Mouse (Mus musculus): ENCODE data around the gene Rev1. TPM values are rescaled to one million over a fixed set of nuclear protein-coding genes. Genes with fewer than 3 reads are reported as not detected.

Gene Rev1
- polyA plus RNA-seq, 1 experiment from 2014 or later = 25.9 TPM

- no peak overlapping the region for H3K4me3 ChIP-seq (ENCODE audit: low read depth, low read length)
- H3K9me3 ChIP-seq (ENCODE audit: control insufficient read depth, low read length) = no peaks in the 10 kb centered on the region
- no peak overlapping the region for H3K27ac ChIP-seq (ENCODE audit: low read depth)
- no peak overlapping the region for H3K4me2 ChIP-seq (ENCODE audit: low read length)
- no peak overlapping the region for H3K9ac ChIP-seq (ENCODE audit: low read length)
- DNase-seq (ENCODE audit: low spot score) (no peak), ATAC-seq (replicated peaks; ENCODE audit: low FRiP score, low TSS enrichment, low read depth) (no peak)
- H3K4me1 ChIP-seq (replicated peaks; ENCODE audit: control insufficient read depth, insufficient read depth, low read length) = no peaks in the 10 kb centered on the region; the same call in 1 of the 2 replicates
- H3K36me3 ChIP-seq (ENCODE audit: control insufficient read depth, insufficient read depth, low read length) = no peaks in the 10 kb centered on the region
- 86% methylated on average over 3 of the region's 3 CpGs for WGBS
- H3K27me3 ChIP-seq (replicated peaks; ENCODE audit: control insufficient read depth, insufficient read depth, low read length) = no peaks in the 10 kb centered on the region
These were observed 117.5 kb downstream of the Rev1 start for GRCm38 (mm10) chr1:38012104-38012503.

DNA sequence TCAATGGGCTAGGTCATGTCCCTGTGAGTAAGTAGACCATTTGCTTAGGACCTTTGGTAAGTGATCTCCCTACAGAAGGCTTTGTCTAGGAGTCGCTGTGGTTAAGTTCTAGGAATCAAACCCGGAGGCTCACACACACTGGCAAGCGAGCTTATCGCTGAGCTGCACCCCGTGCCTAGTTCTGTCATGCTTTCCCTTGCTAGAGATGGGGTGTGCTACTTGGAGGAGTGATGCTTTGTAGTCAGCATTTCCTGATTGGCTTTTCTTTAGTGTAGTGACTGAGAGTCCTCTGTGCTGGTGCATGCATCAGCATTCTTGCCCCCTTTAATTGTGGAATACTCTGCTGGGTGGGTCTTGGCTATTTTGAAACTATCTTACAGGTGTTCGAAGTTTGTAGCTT is 118.0 kb downstream of the Rev1 start:
- H3K9me3 ChIP-seq (ENCODE audit: control insufficient read depth, low read length) = no peaks in the 10 kb centered on the region
- H3K36me3 ChIP-seq (ENCODE audit: control insufficient read depth, insufficient read depth, low read length) = no peaks in the 10 kb centered on the region
- H3K4me2 ChIP-seq (ENCODE audit: low read length) = no peak overlapping the region
- no peak for DNase-seq (ENCODE audit: low spot score)
- ATAC-seq (replicated peaks; ENCODE audit: low FRiP score, low TSS enrichment, low read depth) = no peak
- no peaks in the 10 kb centered on the region; the same call in 1 of the 2 replicates for H3K4me1 ChIP-seq (replicated peaks; ENCODE audit: control insufficient read depth, insufficient read depth, low read length)
- H3K27me3 ChIP-seq (replicated peaks; ENCODE audit: control insufficient read depth, insufficient read depth, low read length) = no peaks in the 10 kb centered on the region
- H3K9ac ChIP-seq (ENCODE audit: low read length) = no peak overlapping the region
- no peak overlapping the region for H3K27ac ChIP-seq (ENCODE audit: low read depth)
- 83% methylated on average over 6 of the region's 6 CpGs for WGBS
- H3K4me3 ChIP-seq (ENCODE audit: low read depth, low read length) = no peak overlapping the region

GRCm38 (mm10) chr1:38006741-38007140 is 122.9 kb downstream of the Rev1 start:
- Histone ChIP-seq H3K4me1 (replicated peaks; ENCODE audit: control insufficient read depth, insufficient read depth, low read length) (no peaks in the 10 kb centered on the region; the same call in 1 of the 2 replicates), H3K36me3 (ENCODE audit: control insufficient read depth, insufficient read depth, low read length) (no peaks in the 10 kb centered on the region), H3K9ac (ENCODE audit: low read length) (no peak overlapping the region), H3K4me2 (ENCODE audit: low read length) (no peak overlapping the region), H3K27ac (ENCODE audit: low read depth) (no peak overlapping the region), H3K27me3 (replicated peaks; ENCODE audit: control insufficient read depth, insufficient read depth, low read length) (no peaks in the 10 kb centered on the region), H3K9me3 (ENCODE audit: control insufficient read depth, low read length) (no peaks in the 10 kb centered on the region), H3K4me3 (ENCODE audit: low read depth, low read length) (no peak overlapping the region)
- no peak for DNase-seq (ENCODE audit: low spot score)
- ATAC-seq (replicated peaks; ENCODE audit: low FRiP score, low TSS enrichment, low read depth) = no peak
- WGBS = 75% methylated on average over 3 of the region's 3 CpGs

DNA sequence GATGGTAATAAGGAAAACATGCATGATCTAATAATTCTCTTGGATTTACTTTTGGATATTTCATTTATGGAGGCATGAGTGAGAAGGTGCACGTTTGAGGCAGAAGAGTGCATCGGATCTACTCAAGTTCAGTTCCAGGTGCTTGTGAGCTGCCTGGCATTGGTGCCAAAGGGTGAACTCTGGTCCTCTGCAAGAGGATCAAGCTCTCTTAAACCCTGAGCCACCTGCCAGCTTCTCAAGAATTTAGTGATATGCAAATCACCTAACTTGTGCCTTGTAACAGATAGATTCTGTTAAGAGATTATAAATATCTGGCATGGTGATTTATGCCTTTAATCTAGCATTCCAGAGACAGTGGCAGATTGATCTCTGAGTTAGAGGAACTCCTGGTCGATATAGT is 126.6 kb downstream of the Rev1 start:
- Histone ChIP-seq H3K27ac (ENCODE audit: low read depth) (no peak overlapping the region), H3K4me1 (replicated peaks; ENCODE audit: control insufficient read depth, insufficient read depth, low read length) (peaks cover 9% of the 10 kb centered on the region), H3K9ac (ENCODE audit: low read length) (no peak overlapping the region), H3K36me3 (ENCODE audit: control insufficient read depth, insufficient read depth, low read length) (no peaks in the 10 kb centered on the region), H3K4me3 (ENCODE audit: low read depth, low read length) (no peak overlapping the region), H3K9me3 (ENCODE audit: control insufficient read depth, low read length) (no peaks in the 10 kb centered on the region), H3K4me2 (ENCODE audit: low read length) (no peak overlapping the region), H3K27me3 (replicated peaks; ENCODE audit: control insufficient read depth, insufficient read depth, low read length) (no peaks in the 10 kb centered on the region)
- no peak for ATAC-seq (replicated peaks; ENCODE audit: low FRiP score, low TSS enrichment, low read depth)
- 76% methylated on average over 3 of the region's 3 CpGs for WGBS
- DNase-seq (ENCODE audit: low spot score) = no peak

Other genes with a start within 250 kb of the Rev1 start
- gene Mitd1, start 239.4 kb downstream of the Rev1 start, polyA plus RNA-seq (2014; fragmentation: Nextera tagmentation; extraction: Ambion mirVana) = 29.1 and 30.6 TPM in 2 replicates
- gene Mrpl30, start 239.3 kb downstream of the Rev1 start, polyA plus RNA-seq (2014; fragmentation: Nextera tagmentation; extraction: Ambion mirVana) = 269 and 295 TPM in 2 replicates
- not detected in 2 replicates for gene Lyg2, start 213.3 kb downstream of the Rev1 start, polyA plus RNA-seq (2014; fragmentation: Nextera tagmentation; extraction: Ambion mirVana)
- gene Lyg1, start 172.0 kb downstream of the Rev1 start, polyA plus RNA-seq (2014; fragmentation: Nextera tagmentation; extraction: Ambion mirVana) = not detected in 2 replicates
- 135 and 138 TPM in 2 replicates for gene Txndc9, start 131.9 kb downstream of the Rev1 start, polyA plus RNA-seq (2014; fragmentation: Nextera tagmentation; extraction: Ambion mirVana)
- gene Eif5b, start 131.8 kb downstream of the Rev1 start, polyA plus RNA-seq (2014; fragmentation: Nextera tagmentation; extraction: Ambion mirVana) = 25.7 and 27.1 TPM in 2 replicates

Measured in intestine, embryonic 14.5 days (tissue).